Mouse (Mus musculus) liver, embryonic 16.5 days (tissue): ENCODE measurements around the gene Zbtb17. TPM values are rescaled to one million over a fixed set of nuclear protein-coding genes. Genes with fewer than 3 reads are reported as not detected.

Experiments used
- ATAC-seq: fragments of 200-750 bp; cut with Nextera tagmentation; 2 replicates; pipeline ENCODE4 v1.8.0; 2017; ENCODE audit warnings: low read depth, mild to moderate bottlenecking, moderate number of reproducible peaks, moderate library complexity
- H3K27ac ChIP-seq: fragments of 300-500 bp; sonication (generic); 2 replicates; pipeline ENCODE4 v1.5.1; 2014; ENCODE audit warnings: mild to moderate bottlenecking, low read length
- H3K27me3 ChIP-seq: fragments of 300-500 bp; sonication (generic); 2 replicates; pipeline ENCODE4 v1.6.1; 2014; ENCODE audit warnings: low read depth, low read length, mixed read lengths; ENCODE audit not compliant: control insufficient read depth, insufficient read depth
- H3K36me3 ChIP-seq: fragments of 300-500 bp; sonication (generic); 2 replicates; pipeline ENCODE4 v1.6.1; 2014; ENCODE audit warnings: mild to moderate bottlenecking; ENCODE audit not compliant: control insufficient read depth, insufficient read depth
- H3K4me1 ChIP-seq: fragments of 300-500 bp; sonication (generic); 2 replicates; pipeline ENCODE4 v1.6.1; 2014; ENCODE audit warnings: low read depth, low read length, mixed read lengths; ENCODE audit not compliant: control insufficient read depth
- H3K4me2 ChIP-seq: fragments of 300-500 bp; sonication (generic); 2 replicates; pipeline ENCODE4 v1.6.1; 2014; ENCODE audit warnings: low read depth, low read length, mixed read lengths
- H3K4me3 ChIP-seq: fragments of 300-500 bp; sonication (generic); 2 replicates; pipeline ENCODE4 v1.5.1; 2014; ENCODE audit warnings: low read depth, mild to moderate bottlenecking, low read length
- H3K9ac ChIP-seq: fragments of 300-500 bp; sonication (generic); 2 replicates; pipeline ENCODE4 v1.6.1; 2014; ENCODE audit warnings: low read depth, low read length
- H3K9me3 ChIP-seq: fragments of 300-500 bp; sonication (generic); replicated peaks from 2 replicates; pipeline ENCODE4 v1.6.1; 2016; ENCODE audit warnings: low read length; ENCODE audit not compliant: control insufficient read depth
- WGBS: fragments of 180-500 bp; shearing (Covaris S2); extraction: QIAGEN DNeasy Blood & Tissue Kit; methylation state at CpG from one replicate; pipeline ENCODE4 v1.1.7; 2014; ENCODE audit not compliant: insufficient replicate concordance; 5-methylcytosine and 5-hydroxymethylcytosine counted together
- polyA plus RNA-seq: library from polyadenylated mRNA; unstranded; fragments of >200 nt; fragmentation: Nextera tagmentation; extraction: Ambion mirVana; gene quantifications from 2 replicates; pipeline ENCODE4 v1.2.1, GENCODE M21; 2015

The Zbtb17 gene
- polyA plus RNA-seq, 1 experiment from 2014 or later: 6.6 TPM

- WGBS: 82% methylated on average over 9 of the region's 9 CpGs
- no peak for ATAC-seq
- H3K36me3 ChIP-seq: peaks cover 8% of the 10 kb centered on the region; the same call in 1 of the 2 replicates
- H3K27ac ChIP-seq: no peak overlapping the region
- no peak overlapping the region for H3K4me2 ChIP-seq
- H3K4me3 ChIP-seq: no peak overlapping the region
- H3K4me1 ChIP-seq: no peaks in the 10 kb centered on the region; the same call in 1 of the 2 replicates
- H3K9me3 ChIP-seq: no peaks in the 10 kb centered on the region
- H3K27me3 ChIP-seq: no peaks in the 10 kb centered on the region
- no peak overlapping the region for H3K9ac ChIP-seq
These were observed 7.5 kb downstream of the Zbtb17 start for GRCm38 (mm10) chr4:141451916-141452450.

DNA sequence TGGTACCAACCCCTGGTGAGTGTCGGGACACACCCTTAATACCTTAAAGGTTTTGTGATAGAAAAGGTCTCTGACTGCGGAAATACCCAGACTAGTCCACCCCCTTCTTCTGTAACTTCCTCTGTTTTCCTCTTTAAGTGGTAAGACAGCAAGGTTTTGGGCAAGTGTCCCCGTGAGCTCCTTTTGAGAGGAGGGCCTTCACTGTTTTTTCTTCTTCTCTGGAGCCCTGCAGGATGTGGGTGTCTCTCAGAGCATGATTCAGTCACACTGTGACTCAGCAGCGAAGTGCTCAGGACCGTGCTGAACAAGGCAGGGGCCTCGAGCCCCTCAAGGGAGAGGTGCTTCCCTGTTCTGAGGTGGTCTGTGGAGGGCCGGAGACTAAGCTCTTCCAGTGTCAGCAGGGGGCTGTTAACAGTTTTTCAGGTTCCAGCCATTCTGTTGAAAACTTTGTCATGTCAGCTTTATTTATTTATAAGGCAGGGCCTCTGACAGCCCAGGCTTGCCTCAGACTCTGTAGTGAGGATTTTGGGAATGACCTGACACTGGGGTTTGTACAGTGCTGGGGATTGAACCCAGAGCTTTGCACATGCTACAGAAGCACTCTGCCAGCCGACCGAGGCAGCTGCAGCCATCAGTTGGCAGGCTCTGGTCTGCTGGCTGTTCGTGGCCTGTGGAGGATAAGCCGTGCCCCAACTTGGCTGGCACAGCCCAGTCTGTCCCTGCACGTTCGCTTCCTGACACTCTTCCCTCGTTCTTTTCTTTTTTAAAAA, 10.3 kb downstream of the Zbtb17 start:
- no peaks in the 10 kb centered on the region for H3K9me3 ChIP-seq
- H3K4me3 ChIP-seq: no peak overlapping the region
- peaks cover 4% of the 10 kb centered on the region; the same call in 1 of the 2 replicates for H3K36me3 ChIP-seq
- no peak overlapping the region for H3K27ac ChIP-seq
- H3K27me3 ChIP-seq: no peaks in the 10 kb centered on the region
- no peak overlapping the region for H3K4me2 ChIP-seq
- no peak for ATAC-seq
- no peak overlapping the region for H3K9ac ChIP-seq
- 51% methylated on average over 14 of the region's 14 CpGs for WGBS
- H3K4me1 ChIP-seq: no peaks in the 10 kb centered on the region; the same call in 1 of the 2 replicates

DNA sequence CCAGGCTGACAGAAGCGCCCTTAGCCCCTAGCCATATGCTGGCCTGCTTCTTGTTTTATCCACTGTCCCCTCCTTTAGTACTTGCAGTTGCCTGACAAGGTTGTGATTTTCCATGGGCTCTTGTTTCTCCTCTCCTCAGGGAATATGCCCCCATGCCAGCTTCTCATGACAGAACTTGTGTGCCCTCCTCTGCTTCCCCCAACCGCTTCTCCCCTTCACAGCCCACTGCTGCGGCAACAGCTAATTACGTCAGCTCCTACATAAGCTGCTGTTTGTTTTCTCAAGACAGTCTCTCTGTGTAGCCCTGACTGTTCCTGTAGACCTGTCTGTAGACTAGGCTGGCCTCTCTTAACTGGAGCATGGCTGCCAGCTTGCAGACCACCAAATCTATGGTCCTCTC, 11.1 kb downstream of the Zbtb17 start:
- no peak overlapping the region for H3K4me2 ChIP-seq
- no peaks in the 10 kb centered on the region; the same call in 1 of the 2 replicates for H3K4me1 ChIP-seq
- 86% methylated on average over 4 of the region's 4 CpGs for WGBS
- H3K36me3 ChIP-seq: peaks cover 4% of the 10 kb centered on the region; the same call in 1 of the 2 replicates
- H3K27me3 ChIP-seq: no peaks in the 10 kb centered on the region
- no peak overlapping the region for H3K27ac ChIP-seq
- ATAC-seq: no peak
- no peaks in the 10 kb centered on the region for H3K9me3 ChIP-seq
- H3K9ac ChIP-seq: no peak overlapping the region
- no peak overlapping the region for H3K4me3 ChIP-seq

- Histone ChIP-seq H3K4me1 (no peaks in the 10 kb centered on the region; the same call in 1 of the 2 replicates), H3K9ac (no peak overlapping the region), H3K9me3 (no peaks in the 10 kb centered on the region), H3K27me3 (no peaks in the 10 kb centered on the region), H3K36me3 (peaks cover 4% of the 10 kb centered on the region; the same call in 1 of the 2 replicates), H3K27ac (no peak overlapping the region), H3K4me3 (no peak overlapping the region), H3K4me2 (no peak overlapping the region)
- WGBS: 78% methylated on average over 14 of the region's 14 CpGs
- no peak for ATAC-seq
These were observed 11.9 kb downstream of the Zbtb17 start for GRCm38 (mm10) chr4:141456193-141456938.

GRCm38 (mm10) chr4:141458236-141458635, 13.8 kb downstream of the Zbtb17 start:
- H3K4me2 ChIP-seq: no peak overlapping the region
- H3K27ac ChIP-seq: no peak overlapping the region
- no peaks in the 10 kb centered on the region for H3K9me3 ChIP-seq
- 51% methylated on average over 7 of the region's 7 CpGs for WGBS
- H3K4me1 ChIP-seq: no peaks in the 10 kb centered on the region; the same call in 1 of the 2 replicates
- no peaks in the 10 kb centered on the region for H3K27me3 ChIP-seq
- H3K4me3 ChIP-seq: no peak overlapping the region
- 0 out of 2 replicates have a peak, but pooled peaks have one; percentile 21 for ATAC-seq
- no peak overlapping the region for H3K9ac ChIP-seq
- no peaks in the 10 kb centered on the region for H3K36me3 ChIP-seq

DNA sequence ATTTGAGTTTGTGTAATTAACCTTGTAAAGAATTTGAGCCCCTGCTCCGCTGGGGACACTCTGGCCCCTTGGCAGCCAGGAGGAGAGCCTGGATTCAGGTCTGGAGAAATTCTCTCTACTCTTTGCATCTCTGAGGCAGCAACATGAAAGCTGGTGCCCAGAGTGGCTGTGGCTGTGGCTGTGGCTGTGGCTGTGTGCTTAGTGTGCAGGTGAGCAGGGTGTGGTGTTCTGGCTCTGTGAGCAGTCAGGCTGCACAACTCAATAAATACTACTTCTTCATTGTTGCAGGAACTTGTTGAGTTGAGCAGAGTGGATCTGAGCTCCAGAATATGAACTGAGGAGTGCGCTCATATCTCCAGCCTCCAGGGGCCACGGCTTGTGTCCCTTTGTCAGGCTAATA, 14.4 kb downstream of the Zbtb17 start:
- Histone ChIP-seq H3K4me1 (no peaks in the 10 kb centered on the region; the same call in 1 of the 2 replicates), H3K9me3 (no peaks in the 10 kb centered on the region), H3K4me2 (no peak overlapping the region), H3K36me3 (no peaks in the 10 kb centered on the region), H3K9ac (no peak overlapping the region), H3K27ac (no peak overlapping the region), H3K27me3 (no peaks in the 10 kb centered on the region), H3K4me3 (no peak overlapping the region)
- ATAC-seq: no peak
- 76% methylated on average over 3 of the region's 3 CpGs for WGBS

DNA sequence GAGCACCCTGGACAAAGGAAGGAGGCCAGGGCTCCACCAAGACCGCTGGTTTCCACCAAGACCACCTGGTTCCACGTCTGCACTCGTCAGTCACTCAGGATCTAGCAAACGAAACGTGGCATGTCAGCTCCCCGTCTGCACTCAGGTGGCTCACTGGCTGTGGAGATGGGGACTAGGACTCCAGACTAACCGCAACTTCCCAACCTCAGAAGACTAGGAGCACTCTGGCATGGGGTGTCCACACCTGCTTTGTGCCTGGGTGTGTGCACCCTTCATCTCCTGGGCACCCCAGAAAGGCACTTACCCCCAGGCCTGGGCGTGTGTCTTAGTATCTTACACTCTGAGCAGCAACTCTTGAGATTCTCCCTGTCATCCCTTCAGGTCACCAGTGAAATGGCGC, 15.3 kb downstream of the Zbtb17 start:
- Histone ChIP-seq H3K4me1 (no peaks in the 10 kb centered on the region; the same call in 1 of the 2 replicates), H3K9ac (no peak overlapping the region), H3K27ac (no peak overlapping the region), H3K27me3 (no peaks in the 10 kb centered on the region), H3K4me2 (no peak overlapping the region), H3K4me3 (no peak overlapping the region), H3K36me3 (peaks cover 8% of the 10 kb centered on the region), H3K9me3 (no peaks in the 10 kb centered on the region)
- 80% methylated on average over 9 of the region's 9 CpGs for WGBS
- ATAC-seq: no peak

GRCm38 (mm10) chr4:141460481-141460880, 16.0 kb downstream of the Zbtb17 start:
- Histone ChIP-seq H3K4me1 (no peaks in the 10 kb centered on the region; the same call in 1 of the 2 replicates), H3K9ac (no peak overlapping the region), H3K27ac (no peak overlapping the region), H3K4me2 (no peak overlapping the region), H3K4me3 (no peak overlapping the region), H3K36me3 (peaks cover 15% of the 10 kb centered on the region), H3K9me3 (no peaks in the 10 kb centered on the region), H3K27me3 (no peaks in the 10 kb centered on the region)
- ATAC-seq: no peak
- 67% methylated on average over 4 of the region's 4 CpGs for WGBS
